Mouse (Mus musculus) induced T-regulatory cell, adult 2 months (primary cell): ENCODE measurements at regions not wholly inside any gene's neighbourhood (a gene's known extent, or its start where the extent isn't known, plus 50 kb on each side); places are given as distances from the start of the nearest gene placed in this dataset.

Experiments used
- DNase-seq: peaks from one replicate; pipeline ENCODE4 v3.0.0-alpha.2; 2012; ENCODE audit warnings: low read depth

- no peak for DNase-seq
Measured at GRCm38 (mm10) chr16:9260966-9261365, 431.1 kb downstream of the 1810013L24Rik start.

DNA sequence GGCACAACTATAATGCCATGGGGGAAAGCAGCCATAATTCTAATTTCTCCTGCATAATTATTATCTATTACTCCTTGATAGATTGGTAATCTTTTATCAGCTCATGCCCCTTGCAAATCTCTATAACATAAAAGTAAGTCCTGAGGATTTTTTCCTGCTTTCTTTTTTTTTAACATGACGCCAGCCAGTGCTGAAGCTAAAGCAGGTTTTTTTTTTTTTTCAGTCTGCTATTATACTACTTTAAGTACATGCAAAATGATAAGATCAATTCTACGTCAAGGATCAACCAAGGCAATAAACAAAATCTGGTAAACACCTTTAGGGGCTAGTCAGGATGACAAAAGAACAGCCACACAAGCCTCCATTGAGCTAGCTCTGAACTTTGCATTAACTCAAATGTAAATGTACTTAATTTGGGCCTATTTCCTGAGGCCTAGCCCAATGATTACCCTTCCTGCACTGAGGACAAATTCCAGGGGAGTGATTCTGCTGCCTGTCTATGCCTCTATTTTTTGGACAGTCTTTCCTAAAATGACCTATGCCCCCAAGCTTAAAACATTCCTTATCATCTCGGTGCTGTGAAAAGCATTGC, 434.8 kb downstream of the 1810013L24Rik start:
- no peak for DNase-seq

DNA sequence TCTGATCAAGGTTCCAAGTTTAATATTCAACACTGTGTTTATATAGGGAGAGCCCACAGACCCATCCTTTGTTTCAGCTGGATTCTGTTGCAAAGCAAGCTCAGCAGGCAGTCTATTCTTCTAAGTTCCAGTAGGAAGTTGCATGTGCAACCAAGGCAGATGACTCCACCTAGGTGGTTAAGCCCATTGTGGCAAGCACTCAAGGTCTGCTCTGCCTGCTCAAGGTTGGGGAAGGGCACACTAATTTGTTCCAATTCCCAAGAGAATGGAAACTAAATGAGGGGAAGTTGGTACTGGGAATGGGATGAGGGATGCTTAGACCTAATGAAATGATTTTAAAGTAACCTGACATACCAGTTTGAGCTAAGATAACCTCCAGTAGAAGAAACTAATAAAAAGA, 437.3 kb downstream of the 1810013L24Rik start:
- DNase-seq = no peak

- no peak for DNase-seq
Measured at GRCm38 (mm10) chr16:9270099-9270498, 440.2 kb downstream of the 1810013L24Rik start.

DNA sequence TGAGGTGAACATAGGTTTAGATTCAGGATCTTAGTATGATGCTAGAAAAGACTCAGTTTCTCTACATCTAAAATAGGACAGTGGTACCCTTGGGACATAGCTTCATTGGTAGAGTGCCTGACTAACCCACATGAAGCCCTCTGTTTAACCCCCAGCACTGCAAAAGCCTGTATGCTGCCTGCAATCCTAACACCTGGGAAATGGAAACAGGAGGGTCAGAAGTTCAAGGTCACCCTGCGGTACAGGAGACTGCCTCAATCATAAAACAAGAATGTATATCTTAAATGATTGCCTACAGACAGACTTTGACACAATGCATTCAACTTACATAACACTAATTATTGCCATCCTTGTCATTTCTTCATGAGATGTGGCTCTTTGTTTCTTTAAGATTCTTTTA, 440.8 kb downstream of the 1810013L24Rik start:
- DNase-seq = no peak

DNA sequence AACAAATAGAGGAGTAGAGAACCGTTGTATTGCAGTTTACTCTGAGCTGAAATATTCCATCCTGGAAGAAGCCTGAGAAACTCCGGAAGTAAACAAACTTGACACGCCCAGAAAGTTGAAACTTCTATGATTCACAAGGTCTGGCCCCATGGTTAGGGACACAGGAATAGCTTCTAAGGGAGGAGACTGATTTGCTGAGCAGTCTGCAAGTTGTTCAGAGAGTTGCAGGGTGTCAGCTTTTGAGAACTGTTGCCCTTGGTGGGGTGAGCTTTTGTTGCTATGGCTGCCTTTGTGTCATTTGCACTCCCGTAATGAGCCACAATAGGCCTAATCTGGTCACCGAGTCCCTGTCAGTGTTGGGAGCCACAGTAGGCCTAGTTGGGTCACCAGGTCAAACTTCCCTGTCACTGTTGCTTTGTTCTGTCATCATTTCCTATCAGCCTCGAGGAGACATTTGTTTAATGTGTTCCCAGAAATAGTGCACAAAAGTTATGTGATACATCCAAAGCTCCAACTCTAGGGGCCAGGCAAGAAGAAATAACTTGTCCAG, 443.9 kb downstream of the 1810013L24Rik start:
- no peak for DNase-seq

DNA sequence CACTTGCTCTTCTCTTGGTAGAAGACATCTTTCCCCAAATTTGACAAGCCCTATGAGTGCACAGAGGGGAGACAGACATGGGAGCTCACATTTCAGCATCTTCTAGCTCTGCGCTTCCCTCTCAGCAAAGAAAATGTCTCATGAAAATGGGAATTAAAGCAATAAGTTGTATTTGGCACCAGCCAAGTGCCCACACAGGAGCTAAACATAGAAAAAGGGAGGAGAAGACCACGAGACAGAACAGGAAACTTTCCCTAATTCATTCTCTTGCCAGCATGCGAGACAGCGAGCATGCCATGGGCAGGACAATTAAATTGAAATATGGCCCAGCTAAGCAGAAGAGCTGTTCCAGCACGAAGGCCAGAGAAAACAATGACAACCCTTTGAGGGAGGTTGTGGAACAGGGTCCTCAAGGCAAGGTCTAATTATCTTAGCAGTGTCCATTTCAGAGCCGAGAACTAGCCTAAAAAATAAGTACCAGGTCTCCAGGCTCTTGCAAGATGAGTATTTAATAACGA, 444.7 kb downstream of the 1810013L24Rik start:
- DNase-seq = no peak

GRCm38 (mm10) chr16:9275426-9275825, 445.5 kb downstream of the 1810013L24Rik start:
- DNase-seq = no peak

DNA sequence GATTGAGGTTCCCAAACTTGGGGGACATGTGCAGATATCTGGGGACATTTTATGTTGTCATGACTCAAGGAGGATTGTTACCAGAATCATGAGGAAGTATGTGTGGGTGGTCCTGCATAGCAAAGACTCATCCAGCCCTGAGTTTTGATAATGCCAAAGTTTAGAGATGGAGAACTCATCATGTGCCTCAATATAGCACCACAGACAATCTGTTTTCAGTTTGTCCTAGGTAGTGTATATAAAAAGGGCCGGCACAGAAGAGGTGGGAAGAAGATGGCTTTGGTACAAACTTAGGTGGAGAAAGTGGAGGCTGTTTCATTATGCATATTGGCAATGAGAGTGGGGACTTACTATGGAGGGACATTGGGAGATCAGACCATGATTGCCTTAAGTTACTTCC, 447.2 kb downstream of the 1810013L24Rik start:
- no peak for DNase-seq

DNA sequence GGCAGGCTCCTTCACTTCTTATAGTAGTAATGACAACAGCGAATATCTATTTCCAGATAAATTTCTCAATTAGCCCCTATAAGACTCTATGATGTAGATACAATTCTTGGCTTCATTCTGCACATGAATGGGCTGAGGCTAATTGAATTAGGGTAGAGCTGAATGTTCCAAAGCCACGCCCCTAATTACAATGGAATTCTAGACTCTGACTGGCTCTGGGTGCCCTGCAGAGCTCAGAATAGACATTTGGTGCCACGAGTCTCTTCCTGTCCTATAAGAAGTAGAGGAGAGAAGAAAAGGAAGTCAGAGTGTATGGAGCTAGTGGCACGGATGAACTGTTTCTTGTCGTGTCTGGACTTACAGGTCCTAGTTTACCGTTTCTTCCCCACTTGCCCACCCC, 449.8 kb downstream of the 1810013L24Rik start:
- no peak for DNase-seq

- no peak for DNase-seq
Measured at GRCm38 (mm10) chr16:9280431-9280830, 450.5 kb downstream of the 1810013L24Rik start.

DNA sequence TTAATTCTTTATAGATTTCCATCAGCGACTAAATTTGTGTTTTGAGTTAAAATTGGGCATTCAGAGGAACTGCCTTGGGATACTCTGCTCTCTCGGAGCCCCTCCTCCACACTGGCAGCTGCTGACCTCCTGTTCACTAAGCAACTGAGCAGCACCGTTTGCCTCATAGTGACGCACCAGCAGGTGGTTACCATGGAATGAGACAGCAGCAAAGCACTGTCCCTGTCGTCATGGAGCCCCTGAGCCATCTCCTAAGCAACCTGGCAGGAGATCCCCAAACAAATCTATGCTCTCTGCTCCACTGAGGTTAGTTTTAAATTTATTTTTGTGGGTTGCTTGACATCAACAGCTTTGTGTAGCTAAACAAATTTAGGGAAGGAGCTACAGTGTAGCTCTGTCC, 451.0 kb downstream of the 1810013L24Rik start:
- DNase-seq = no peak

- DNase-seq = no peak
Measured at GRCm38 (mm10) chr16:9284423-9284822, 454.5 kb downstream of the 1810013L24Rik start.

DNA sequence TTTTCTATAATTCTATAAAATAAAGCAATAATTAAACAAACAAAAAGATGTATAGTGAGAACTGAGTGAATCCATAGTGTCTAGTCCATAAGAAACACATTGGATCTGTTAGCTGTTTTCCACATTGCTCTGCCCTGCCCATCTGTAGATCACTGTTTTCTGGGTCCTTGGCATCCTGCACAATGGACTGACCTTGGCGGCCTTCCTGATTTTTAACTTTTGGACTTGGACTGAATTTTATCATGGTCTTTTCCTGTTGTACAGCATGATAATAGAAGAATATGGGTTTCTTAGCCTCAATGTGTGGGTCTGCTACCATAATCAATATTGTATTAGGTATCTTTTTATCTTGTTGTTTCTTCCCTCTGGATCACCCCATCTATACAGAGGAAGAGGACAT, 456.0 kb downstream of the 1810013L24Rik start:
- no peak for DNase-seq

DNA sequence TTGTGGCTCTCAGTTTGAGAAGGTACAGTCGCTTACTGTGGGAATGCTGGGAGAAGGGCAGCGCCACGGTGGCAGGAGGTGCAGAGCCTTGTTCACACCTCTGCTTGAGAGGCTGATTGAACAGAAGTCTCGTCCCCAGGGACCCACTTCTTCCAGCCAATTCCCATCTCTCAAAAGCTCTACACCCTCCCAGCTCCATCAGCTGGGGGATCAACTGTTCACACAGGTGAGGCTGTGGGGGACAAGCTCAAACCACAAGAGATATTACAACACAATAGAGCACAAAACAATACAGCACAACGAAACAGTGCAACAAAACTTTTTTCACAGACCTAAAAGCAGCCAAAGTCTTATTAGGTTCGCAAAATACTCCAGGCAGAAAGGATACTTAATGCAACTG, 457.7 kb downstream of the 1810013L24Rik start:
- no peak for DNase-seq

DNA sequence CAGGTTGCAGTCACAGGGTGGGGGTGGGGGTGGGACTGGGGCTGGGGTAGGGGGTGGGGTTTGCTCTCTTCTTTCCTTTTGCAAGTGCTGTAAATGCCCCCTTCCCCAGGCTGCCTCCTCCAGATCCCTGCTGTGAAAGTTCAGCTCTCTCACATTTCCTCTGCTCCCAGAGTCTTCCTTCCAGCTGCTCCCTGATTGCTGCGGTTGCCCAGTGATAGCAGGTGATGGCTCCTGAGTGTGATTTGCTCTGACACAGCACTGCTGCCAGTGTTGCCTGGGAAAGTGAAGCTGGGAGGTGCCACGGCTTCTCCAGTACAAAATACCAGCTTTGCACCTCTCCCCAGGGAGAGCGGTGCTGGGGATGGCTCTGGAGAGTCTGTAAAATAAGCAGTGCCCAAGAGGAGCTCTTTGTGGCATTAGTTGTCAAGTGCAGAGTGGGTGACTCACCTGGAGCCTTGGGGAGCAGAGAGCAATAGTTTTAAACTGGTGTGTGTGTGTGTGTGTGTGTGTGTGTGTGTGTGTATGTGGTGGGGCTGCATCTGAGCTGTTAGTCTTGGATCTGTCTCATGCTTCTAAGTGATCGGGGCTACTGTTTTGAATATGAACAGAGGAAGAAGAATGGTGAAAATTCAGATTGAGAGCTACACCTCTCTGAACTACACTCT, 461.6 kb downstream of the 1810013L24Rik start:
- no peak for DNase-seq

GRCm38 (mm10) chr16:9303134-9303533, 473.2 kb downstream of the 1810013L24Rik start:
- no peak for DNase-seq

- DNase-seq = no peak
Measured at GRCm38 (mm10) chr16:9304079-9304478, 474.2 kb downstream of the 1810013L24Rik start.

GRCm38 (mm10) chr16:9310744-9311143, 480.8 kb downstream of the 1810013L24Rik start:
- DNase-seq = no peak

DNA sequence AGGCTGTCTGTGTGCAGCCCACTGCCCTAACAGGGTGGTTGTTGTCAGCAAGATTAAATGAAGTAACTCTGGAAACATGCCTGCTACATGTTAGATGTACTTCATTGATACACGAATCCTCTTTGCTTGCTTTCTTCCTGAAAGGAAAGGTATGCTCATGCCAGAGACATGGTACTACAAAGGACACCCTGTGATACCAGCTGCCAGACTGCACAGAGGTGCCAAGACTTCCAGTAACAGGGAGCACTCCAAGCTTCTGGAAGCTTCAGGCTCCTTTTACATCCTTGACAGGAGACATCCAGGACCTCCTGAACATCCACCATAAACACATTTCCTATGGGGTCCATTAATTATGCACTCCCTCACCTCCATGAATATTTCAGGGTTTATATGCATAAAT, 505.7 kb downstream of the 1810013L24Rik start:
- DNase-seq = no peak

DNA sequence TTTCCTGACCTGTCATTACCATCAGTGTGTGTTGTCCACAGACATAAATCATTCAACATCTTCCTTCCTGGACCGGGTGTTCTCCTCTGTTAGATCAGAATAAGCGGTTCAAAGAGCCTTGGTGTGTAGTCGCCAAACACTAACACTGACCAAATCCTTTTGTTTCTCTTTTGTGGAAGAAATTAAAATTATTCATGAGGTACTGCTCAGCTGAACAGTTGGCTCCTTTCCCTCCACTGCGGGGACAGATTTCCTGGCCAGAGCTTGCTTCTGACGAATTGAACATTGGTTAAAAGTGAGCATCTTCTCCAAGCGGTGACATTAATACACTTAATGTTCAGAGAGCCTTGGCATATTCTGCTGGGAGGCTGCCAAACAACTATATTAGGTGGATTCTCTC, 506.2 kb downstream of the 1810013L24Rik start:
- DNase-seq = no peak

- no peak for DNase-seq
Measured at GRCm38 (mm10) chr16:9339456-9339855, 509.6 kb downstream of the 1810013L24Rik start.

DNA sequence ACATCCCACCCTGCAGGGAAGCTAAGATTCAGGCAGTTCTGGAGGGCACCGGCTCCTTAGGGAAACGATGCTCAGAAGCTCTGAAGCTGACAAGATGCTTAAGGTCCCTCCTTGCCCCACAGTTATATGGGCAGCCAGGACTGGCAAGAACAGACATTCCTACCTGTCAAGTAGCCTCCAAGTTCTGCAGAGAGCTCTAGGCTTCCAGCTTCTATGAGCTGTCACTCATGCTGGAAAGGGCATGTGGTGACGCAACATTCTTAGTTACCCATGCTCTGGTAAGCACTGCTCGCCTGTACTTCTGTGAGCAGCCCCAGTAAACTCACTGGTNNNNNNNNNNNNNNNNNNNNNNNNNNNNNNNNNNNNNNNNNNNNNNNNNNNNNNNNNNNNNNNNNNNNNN, 511.3 kb downstream of the 1810013L24Rik start:
- DNase-seq = no peak

DNA sequence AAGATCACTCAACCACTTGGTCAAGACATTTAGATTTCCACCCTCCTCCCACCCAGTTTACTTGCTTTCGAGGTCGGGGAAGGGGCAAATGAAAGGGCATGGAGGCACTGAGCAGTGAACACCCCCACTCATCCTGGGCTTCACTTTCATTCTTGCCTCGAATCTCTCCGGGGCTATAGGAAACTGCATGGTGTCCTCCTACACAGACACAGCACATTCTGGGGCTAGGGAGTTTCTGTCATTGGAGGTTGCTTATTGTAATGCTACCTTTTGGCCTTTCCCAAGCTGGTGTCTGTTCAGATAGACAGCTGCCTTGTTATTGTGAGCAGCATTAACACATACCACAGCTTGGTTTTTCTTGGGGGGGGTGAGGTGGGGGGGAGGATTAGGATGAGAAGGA, 523.9 kb downstream of the 1810013L24Rik start:
- DNase-seq = no peak
